Mouse (Mus musculus): ENCODE data around the gene Eif2ak1. TPM values are rescaled to one million over a fixed set of nuclear protein-coding genes. Genes with fewer than 3 reads are reported as not detected.

The Eif2ak1 gene
- polyA plus RNA-seq, 1 experiment from 2014 or later: 49.5 TPM

GRCm38 (mm10) chr5:143819906-143820660, 2.5 kb downstream of the Eif2ak1 start:
- H3K27me3 ChIP-seq (ENCODE audit: insufficient read depth, low read length): no peaks in the 10 kb centered on the region
- 0 out of 2 replicates have a peak, but pooled peaks cover 2% of the 10 kb centered on the region for H3K36me3 ChIP-seq (replicated peaks; ENCODE audit: insufficient read depth, low read length)
- H3K27ac ChIP-seq (ENCODE audit: low read depth): peak overlapping the region; percentile 97
- 86% methylated on average over 24 of the region's 24 CpGs for WGBS (ENCODE audit: insufficient replicate concordance)
- H3K9me3 ChIP-seq (ENCODE audit: low read length): no peaks in the 10 kb centered on the region
- H3K4me1 ChIP-seq (ENCODE audit: insufficient read depth): peaks cover 11% of the 10 kb centered on the region
- TF ChIP-seq CTCF (IDR thresholded peaks at IDR 0.05; ENCODE audit: low read depth): no peak
- no peak for TF ChIP-seq EP300 (IDR thresholded peaks at IDR 0.05; ENCODE audit: low read depth)
- DNase-seq: no peak
- H3K4me3 ChIP-seq (ENCODE audit: low read depth, low read length): peak overlapping the region; percentile 88
- H3K9ac ChIP-seq (replicated peaks): peak overlapping the region; percentile 45
- no peak for ATAC-seq
- peak overlapping the region; percentile 66 for H3K4me2 ChIP-seq (ENCODE audit: low read depth, low read length)

GRCm38 (mm10) chr5:143820820-143821219, 3.2 kb downstream of the Eif2ak1 start:
- Histone ChIP-seq H3K9ac (replicated peaks) (no peak overlapping the region), H3K27ac (ENCODE audit: low read depth) (no peak overlapping the region), H3K4me3 (ENCODE audit: low read depth, low read length) (peak overlapping the region; percentile 88), H3K9me3 (ENCODE audit: low read length) (no peaks in the 10 kb centered on the region), H3K4me2 (ENCODE audit: low read depth, low read length) (peak overlapping the region; percentile 66), H3K4me1 (ENCODE audit: insufficient read depth) (peaks cover 11% of the 10 kb centered on the region), H3K36me3 (replicated peaks; ENCODE audit: insufficient read depth, low read length) (0 out of 2 replicates have a peak, but pooled peaks cover 2% of the 10 kb centered on the region), H3K27me3 (ENCODE audit: insufficient read depth, low read length) (no peaks in the 10 kb centered on the region)
- no peak for DNase-seq
- ATAC-seq: no peak
- 84% methylated on average over 5 of the region's 5 CpGs for WGBS (ENCODE audit: insufficient replicate concordance)
- peak; percentile 12; the same call in 1 of the 2 replicates for TF ChIP-seq CTCF (IDR thresholded peaks at IDR 0.05; ENCODE audit: low read depth)
- no peak for TF ChIP-seq EP300 (IDR thresholded peaks at IDR 0.05; ENCODE audit: low read depth)

GRCm38 (mm10) chr5:143871547-143872169, 54.1 kb downstream of the Eif2ak1 start:
- DNase-seq (no peak), ATAC-seq (no peak)
- 89% methylated on average over 11 of the region's 11 CpGs for WGBS (ENCODE audit: insufficient replicate concordance)
- H3K4me2 ChIP-seq (ENCODE audit: low read depth, low read length): no peak overlapping the region
- no peaks in the 10 kb centered on the region for H3K4me1 ChIP-seq (ENCODE audit: insufficient read depth)
- H3K9ac ChIP-seq (replicated peaks): no peak overlapping the region
- no peak overlapping the region for H3K4me3 ChIP-seq (ENCODE audit: low read depth, low read length)
- no peak overlapping the region for H3K27ac ChIP-seq (ENCODE audit: low read depth)
- H3K9me3 ChIP-seq (ENCODE audit: low read length): no peaks in the 10 kb centered on the region
- H3K36me3 ChIP-seq (replicated peaks; ENCODE audit: insufficient read depth, low read length): peaks cover 50% of the 10 kb centered on the region
- no peaks in the 10 kb centered on the region for H3K27me3 ChIP-seq (ENCODE audit: insufficient read depth, low read length)
- TF ChIP-seq EP300 (IDR thresholded peaks at IDR 0.05; ENCODE audit: low read depth) (no peak), CTCF (IDR thresholded peaks at IDR 0.05; ENCODE audit: low read depth) (no peak)

- Histone ChIP-seq H3K4me1 (ENCODE audit: insufficient read depth) (no peaks in the 10 kb centered on the region), H3K27ac (ENCODE audit: low read depth) (no peak overlapping the region), H3K4me3 (ENCODE audit: low read depth, low read length) (no peak overlapping the region), H3K27me3 (ENCODE audit: insufficient read depth, low read length) (no peaks in the 10 kb centered on the region), H3K9ac (replicated peaks) (no peak overlapping the region), H3K9me3 (ENCODE audit: low read length) (no peaks in the 10 kb centered on the region), H3K4me2 (ENCODE audit: low read depth, low read length) (no peak overlapping the region), H3K36me3 (replicated peaks; ENCODE audit: insufficient read depth, low read length) (peaks cover 78% of the 10 kb centered on the region)
- 72% methylated on average over 4 of the region's 4 CpGs for WGBS (ENCODE audit: insufficient replicate concordance)
- no peak for DNase-seq
- ATAC-seq: no peak
- no peak for TF ChIP-seq EP300 (IDR thresholded peaks at IDR 0.05; ENCODE audit: low read depth)
Observed at GRCm38 (mm10) chr5:143874571-143874970, 57.0 kb downstream of the Eif2ak1 start.

- TF ChIP-seq CTCF (IDR thresholded peaks at IDR 0.05; ENCODE audit: low read depth): no peak
Observed at GRCm38 (mm10) chr5:143885274-143885673, 67.7 kb downstream of the Eif2ak1 start.

GRCm38 (mm10) chr5:143890741-143891140, 73.2 kb downstream of the Eif2ak1 start:
- Histone ChIP-seq H3K9ac (replicated peaks) (no peak overlapping the region), H3K4me2 (ENCODE audit: low read depth, low read length) (no peak overlapping the region), H3K4me3 (ENCODE audit: low read depth, low read length) (no peak overlapping the region), H3K4me1 (ENCODE audit: insufficient read depth) (no peaks in the 10 kb centered on the region; the same call in 1 of the 2 replicates), H3K9me3 (ENCODE audit: low read length) (peaks cover 3% of the 10 kb centered on the region), H3K36me3 (replicated peaks; ENCODE audit: insufficient read depth, low read length) (peaks cover 93% of the 10 kb centered on the region), H3K27me3 (ENCODE audit: insufficient read depth, low read length) (no peaks in the 10 kb centered on the region), H3K27ac (ENCODE audit: low read depth) (no peak overlapping the region; the same call in 1 of the 2 replicates)
- ATAC-seq: peak; percentile 38; the same call in 1 of the 2 replicates
- 64% methylated on average over 6 of the region's 6 CpGs for WGBS (ENCODE audit: insufficient replicate concordance)
- no peak for DNase-seq
- TF ChIP-seq CTCF (IDR thresholded peaks at IDR 0.05; ENCODE audit: low read depth): no peak
- no peak for TF ChIP-seq EP300 (IDR thresholded peaks at IDR 0.05; ENCODE audit: low read depth)

More at GRCm38 (mm10) chr5:143885274-143885673, 67.7 kb downstream of the Eif2ak1 start:
- H3K4me3 ChIP-seq (ENCODE audit: low read depth, low read length): no peak overlapping the region
- no peak for DNase-seq
- no peak overlapping the region for H3K4me2 ChIP-seq (ENCODE audit: low read depth, low read length)
- H3K9ac ChIP-seq (replicated peaks): no peak overlapping the region
- H3K4me1 ChIP-seq (ENCODE audit: insufficient read depth): no peaks in the 10 kb centered on the region
- peaks cover 98% of the 10 kb centered on the region for H3K36me3 ChIP-seq (replicated peaks; ENCODE audit: insufficient read depth, low read length)
- no peaks in the 10 kb centered on the region for H3K27me3 ChIP-seq (ENCODE audit: insufficient read depth, low read length)
- no peak for ATAC-seq
- H3K27ac ChIP-seq (ENCODE audit: low read depth): no peak overlapping the region
- 94% methylated on average over 3 of the region's 3 CpGs for WGBS (ENCODE audit: insufficient replicate concordance)
- peaks cover 7% of the 10 kb centered on the region for H3K9me3 ChIP-seq (ENCODE audit: low read length)
